Comparison of ENCODE assay signal across 16 mouse cellular contexts in genomic region chr14:12820149-12820548, GRCm38 (mm10). TPM values are rescaled to one million over a fixed set of nuclear protein-coding genes. Genes with fewer than 3 reads are reported as not detected.
DNase-seq lines count a peak whose midpoint lies in the region; ATAC-seq and TF ChIP-seq lines count a peak whose summit lies in the region.
"Had no signal": no experiment of that assay in that cellular context is flagged by ENCODE, and none has a peak within 500 bp of the region (broad histone marks: within the 10 kb centered on the region; RNA-seq: fewer than 3 reads in every experiment).

No protein-coding gene starts in this region.

- TF ChIP-seq CTCF in left cerebral cortex, adult 2 months (IDR thresholded peaks at IDR 0.05), result no peak

- intact Hi-C loops in heart, postnatal 36 days (cut with DNase I), result no loop called here
- intact Hi-C loops in left cerebral cortex, adult 2 months (cut with DNase I), result loop anchor here (5.0 kb wide), 7 partner anchors 138 to 377 kb away; no protein-coding TSS in a partner anchor
- intact Hi-C loops in left cerebral cortex, postnatal 4 days (cut with DNase I), result loop anchor here (5.0 kb wide), 1 partner anchor 193 kb away; no protein-coding TSS in a partner anchor

- no peak for ATAC-seq in heart, embryonic 12.5 days (ENCODE audit: insufficient number of reproducible peaks, low FRiP score)
- no peak for ATAC-seq in hindbrain, embryonic 16.5 days
- no peak for ATAC-seq in neural tube, embryonic 15.5 days (ENCODE audit: low FRiP score)
- ATAC-seq: intestine, embryonic 15.5 days had no signal

- no peak overlapping the region for H3K4me2 ChIP-seq in heart, embryonic 12.5 days
- H3K4me2 ChIP-seq in hindbrain, embryonic 16.5 days (ENCODE audit: low read length), result peak overlapping the region; percentile 70
- H3K4me2 ChIP-seq in neural tube, embryonic 15.5 days, result peak overlapping the region; percentile 64
- H3K4me2 ChIP-seq: intestine, embryonic 15.5 days had no signal

- no peak for DNase-seq in heart, postnatal 36 days
- DNase-seq in left cerebral cortex, adult 2 months (ENCODE audit: extremely low spot score in 1 of 2, low spot score in 2 of 2), result no peak
- DNase-seq in left cerebral cortex, postnatal 4 days, result no peak
- DNase-seq in spleen, postnatal 4 days (ENCODE audit: low spot score in 2 of 2), result no peak
- DNase-seq: cerebellum, postnatal 14 days; heart, adult 11 months; lung, postnatal 14 days; thymus, postnatal 25 days had no signal

- 38% methylated on average over 1 of the region's 1 CpGs for WGBS in heart, embryonic 12.5 days
- WGBS in hindbrain, embryonic 16.5 days, result 67% methylated on average over 1 of the region's 1 CpGs
- 85% methylated on average over 1 of the region's 1 CpGs for WGBS in neural tube, embryonic 15.5 days

- H3K27me3 ChIP-seq in heart, embryonic 12.5 days (replicated peaks), result peaks cover 16% of the 10 kb centered on the region
- H3K27me3 ChIP-seq in hindbrain, embryonic 16.5 days (replicated peaks; ENCODE audit: control insufficient read depth, insufficient read depth, low read length), result no peaks in the 10 kb centered on the region
- no peaks in the 10 kb centered on the region for H3K27me3 ChIP-seq in neural tube, embryonic 15.5 days (replicated peaks)

- H3K4me1 ChIP-seq in heart, embryonic 12.5 days (replicated peaks), result peaks cover 17% of the 10 kb centered on the region; the same call in 1 of the 2 replicates
- H3K4me1 ChIP-seq in hindbrain, embryonic 16.5 days (ENCODE audit: control insufficient read depth, insufficient read depth, low read depth, low read length), result peaks cover 14% of the 10 kb centered on the region
- H3K4me1 ChIP-seq in neural tube, embryonic 15.5 days, result peaks cover 32% of the 10 kb centered on the region

- no peaks in the 10 kb centered on the region for H3K9me3 ChIP-seq in heart, embryonic 12.5 days (replicated peaks)
- no peaks in the 10 kb centered on the region for H3K9me3 ChIP-seq in hindbrain, embryonic 16.5 days (ENCODE audit: control insufficient read depth, low read length)
- no peaks in the 10 kb centered on the region for H3K9me3 ChIP-seq in neural tube, embryonic 15.5 days (replicated peaks)
- H3K9me3 ChIP-seq: embryonic facial prominence, embryonic 10.5 days; intestine, embryonic 15.5 days had no signal

- no peaks in the 10 kb centered on the region for H3K36me3 ChIP-seq in heart, embryonic 12.5 days
- H3K36me3 ChIP-seq in hindbrain, embryonic 16.5 days (ENCODE audit: control insufficient read depth, insufficient read depth, low read length), result no peaks in the 10 kb centered on the region
- H3K36me3 ChIP-seq in neural tube, embryonic 15.5 days, result no peaks in the 10 kb centered on the region
- H3K36me3 ChIP-seq: embryonic facial prominence, embryonic 10.5 days; intestine, embryonic 15.5 days had no signal

- H3K27ac ChIP-seq in heart, embryonic 12.5 days (ENCODE audit: poor library complexity, severe bottlenecking), result peak overlapping the region; percentile 51; the same call in 1 of the 2 replicates
- H3K27ac ChIP-seq in left cerebral cortex, adult 2 months, result no peak overlapping the region
- H3K27ac ChIP-seq in hindbrain, embryonic 16.5 days (ENCODE audit: low read depth, low read length), result no peak overlapping the region
- no peak overlapping the region for H3K27ac ChIP-seq in neural tube, embryonic 15.5 days (replicated peaks)
- H3K27ac ChIP-seq: embryonic facial prominence, embryonic 10.5 days; intestine, embryonic 15.5 days; stomach, postnatal 0 days had no signal

- H3K9ac ChIP-seq in heart, embryonic 12.5 days, result no peak overlapping the region
- H3K9ac ChIP-seq in hindbrain, embryonic 16.5 days (ENCODE audit: low read depth, low read length), result no peak overlapping the region
- H3K9ac ChIP-seq in neural tube, embryonic 15.5 days (replicated peaks), result no peak overlapping the region
- H3K9ac ChIP-seq: intestine, embryonic 15.5 days had no signal

- no peak overlapping the region for H3K4me3 ChIP-seq in heart, embryonic 12.5 days
- H3K4me3 ChIP-seq in left cerebral cortex, adult 2 months, result peak overlapping the region; percentile 89
- peak overlapping the region; percentile 89 for H3K4me3 ChIP-seq in hindbrain, embryonic 16.5 days (ENCODE audit: low read length)
- peak overlapping the region; percentile 87; the same call in 1 of the 2 replicates for H3K4me3 ChIP-seq in neural tube, embryonic 15.5 days (replicated peaks)
- H3K4me3 ChIP-seq: erythroblast, embryonic 14.5 days; intestine, embryonic 15.5 days had no signal

RNA-seq across cellular contexts. Expression of gene Cadps, which starts 2.7 kb away (rescaled TPM):
- polyA plus RNA-seq in heart, embryonic 12.5 days (2016; fragmentation: Nextera tagmentation; extraction: Ambion mirVana), result 1.3 and 2.5 TPM in 2 replicates
- total RNA-seq in heart, postnatal 36 days (2021), result under 1 TPM in 1 of 2 experiments, not detected in 1; 0.08 TPM
- total RNA-seq in left cerebral cortex, adult 2 months (2021), result 100 to 1,000 TPM; 242 to 245 TPM
- 100 to 1,000 TPM; 168 to 175 TPM for total RNA-seq in left cerebral cortex, postnatal 4 days (2021)
- 40.7 and 49.0 TPM in 2 replicates for polyA plus RNA-seq in hindbrain, embryonic 16.5 days (2015; fragmentation: Nextera tagmentation; extraction: Ambion mirVana)
- polyA plus RNA-seq in neural tube, embryonic 15.5 days (2015; fragmentation: Nextera tagmentation; extraction: Ambion mirVana), result 35.4 and 44.1 TPM in 2 replicates
- polyA plus RNA-seq: erythroblast, embryonic 14.5 days; liver, embryonic 16.5 days had no signal

Comparison
In these comparisons a context has a peak if more than half of its experiments do, and no peak if none do; other contexts are left out.
1. RNA of gene Cadps, which starts 2.7 kb away (total RNA-seq): 242 to 245 TPM in left cerebral cortex, adult 2 months and 168 to 175 TPM in left cerebral cortex, postnatal 4 days; 0.08 TPM in heart, postnatal 36 days; every median in the first group is over 100 times any median in the second.